Mouse (Mus musculus): ENCODE measurements around the gene Rfesd.

DNA sequence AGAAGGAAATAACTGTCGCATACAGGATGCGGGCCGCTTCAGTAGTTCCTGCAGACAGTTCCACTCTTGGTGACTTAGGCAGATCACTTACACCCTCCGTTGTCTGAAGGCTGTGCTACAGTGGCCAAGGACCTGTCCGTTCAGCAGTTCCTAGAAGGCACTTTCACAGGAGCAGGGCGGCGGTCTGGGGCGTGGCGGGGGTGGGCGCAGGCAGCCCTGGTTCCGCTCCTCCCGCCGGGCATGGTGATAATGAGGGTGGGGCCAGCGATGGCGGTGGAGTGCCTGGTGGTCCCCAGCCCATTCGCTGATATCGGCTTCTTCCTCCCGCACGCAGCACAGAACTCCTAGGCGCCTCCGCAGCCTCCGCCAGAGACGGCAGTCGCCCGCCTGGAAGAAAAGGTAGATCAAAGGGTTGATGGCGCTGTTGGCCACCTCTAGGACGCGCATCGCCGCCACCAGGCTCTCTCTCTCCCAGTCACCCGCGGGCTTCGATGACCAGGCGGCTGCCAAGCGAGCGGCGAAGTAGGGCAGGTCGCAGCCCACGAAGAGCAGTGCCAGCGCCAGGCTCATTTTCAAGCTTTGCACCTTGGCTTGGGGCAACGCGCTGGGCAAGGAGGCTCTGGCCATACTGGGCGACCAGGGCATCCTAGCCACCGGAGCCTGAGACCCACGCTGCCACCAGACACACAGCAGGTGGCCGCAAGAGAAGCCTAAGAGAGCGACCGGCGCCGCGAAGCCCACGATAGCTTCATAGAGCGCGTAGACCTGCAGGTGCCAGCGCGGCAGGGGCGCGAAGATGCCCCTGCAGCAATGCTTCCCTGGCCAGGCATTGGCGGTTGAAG, 37.1 kb upstream of the Rfesd start:
- TF ChIP-seq POLR2A (IDR thresholded peaks at IDR 0.05; ENCODE audit: control insufficient read depth in 1 of 2, insufficient read depth in 1 of 2, low read depth in 1 of 2, low read length in 2 of 2, poor library complexity in 1 of 2) = no peak
- TF ChIP-seq NELFE (IDR thresholded peaks at IDR 0.05; ENCODE audit: low read depth, low read length) = no peak
- TF ChIP-seq CTCF (IDR thresholded peaks at IDR 0.05 in 2 of 3, conservative IDR thresholded peaks at IDR 0.05 in 1 of 3; ENCODE audit: control insufficient read depth in 1 of 3, insufficient read depth in 1 of 3, low read depth in 2 of 3, low read length in 3 of 3, poor library complexity in 1 of 3, severe bottlenecking in 1 of 3) = no peak
- TF ChIP-seq TAL1 (IDR thresholded peaks at IDR 0.05; ENCODE audit: low read length) = no peak
- TF ChIP-seq USF1 (IDR thresholded peaks at IDR 0.05; ENCODE audit: low read depth, low read length) = no peak
- TF ChIP-seq E2F4 (IDR thresholded peaks at IDR 0.05; ENCODE audit: borderline replicate concordance, low read depth, low read length) = no peak
- no peak for TF ChIP-seq ZC3H11A (IDR thresholded peaks at IDR 0.05; ENCODE audit: low read depth, low read length)
- TF ChIP-seq MXI1 (IDR thresholded peaks at IDR 0.05; ENCODE audit: low read depth, low read length) = no peak
- TF ChIP-seq EP300 (IDR thresholded peaks at IDR 0.05; ENCODE audit: low read depth in 1 of 2, low read length in 2 of 2) = no peak
- TF ChIP-seq NRF1 (IDR thresholded peaks at IDR 0.05; ENCODE audit: insufficient read depth, low read depth, low read length, poor library complexity, severe bottlenecking) = no peak
- no peak for TF ChIP-seq USF2 (IDR thresholded peaks at IDR 0.05; ENCODE audit: borderline replicate concordance in 1 of 2, insufficient read depth in 1 of 2, low read depth in 1 of 2, low read length in 2 of 2)
- TF ChIP-seq CHD2 (IDR thresholded peaks at IDR 0.05; ENCODE audit: low read length) = no peak
- TF ChIP-seq MAZ (IDR thresholded peaks at IDR 0.05; ENCODE audit: low read depth, low read length) = no peak
- no peak for TF ChIP-seq JUND (IDR thresholded peaks at IDR 0.05; ENCODE audit: low read depth, low read length)
